Mouse (Mus musculus) forebrain, postnatal 0 days (tissue): ENCODE results near the gene Wdfy4. TPM values are rescaled to one million over a fixed set of nuclear protein-coding genes. Genes with fewer than 3 reads are reported as not detected.

Source experiments
- ATAC-seq: fragments of 200-750 bp; cut with Nextera tagmentation; 2 replicates; pipeline ENCODE4 v1.8.0; 2017; ENCODE audit warnings: mild to moderate bottlenecking, moderate library complexity
- DNase-seq: peaks from one replicate; pipeline ENCODE4 v3.0.0-alpha.2; 2015
- H3K27ac ChIP-seq: fragments of 300-500 bp; sonication (generic); 2 replicates; pipeline ENCODE4 v1.5.1; 2014; ENCODE audit warnings: low read depth, mild to moderate bottlenecking, antibody characterized with exemption, low read length, moderate library complexity, mixed read lengths
- H3K27me3 ChIP-seq: fragments of 300-500 bp; sonication (generic); 2 replicates; pipeline ENCODE4 v1.6.1; 2014; ENCODE audit warnings: mild to moderate bottlenecking, low read length, mixed read lengths; ENCODE audit not compliant: insufficient read depth
- H3K36me3 ChIP-seq: fragments of 300-500 bp; sonication (generic); 2 replicates; pipeline ENCODE4 v1.6.1; 2014; ENCODE audit warnings: mild to moderate bottlenecking, moderate library complexity; ENCODE audit not compliant: insufficient read depth
- H3K4me1 ChIP-seq: fragments of 300-500 bp; sonication (generic); 2 replicates; pipeline ENCODE4 v1.6.1; 2014; ENCODE audit warnings: antibody characterized with exemption; ENCODE audit not compliant: insufficient read depth
- H3K4me2 ChIP-seq: fragments of 300-500 bp; sonication (generic); 2 replicates; pipeline ENCODE4 v1.6.1; 2014; ENCODE audit warnings: low read depth, mild to moderate bottlenecking, moderate library complexity
- H3K4me3 ChIP-seq: fragments of 300-500 bp; sonication (generic); 2 replicates; pipeline ENCODE4 v1.5.1; 2014; ENCODE audit warnings: low read depth, low read length, mixed read lengths
- H3K9ac ChIP-seq: fragments of 300-500 bp; sonication (generic); 2 replicates; pipeline ENCODE4 v1.6.1; 2014; ENCODE audit warnings: mild to moderate bottlenecking
- H3K9me3 ChIP-seq: fragments of 300-500 bp; sonication (generic); 2 replicates; pipeline ENCODE4 v1.6.1; 2016; ENCODE audit warnings: low read length
- CTCF ChIP-seq: sonication (generic); IDR thresholded peaks from 2 replicates; pipeline ENCODE4 v1.5.1; 2016; ENCODE audit warnings: antibody characterized with exemption, control low read depth, low read depth
- WGBS: fragments of 180-500 bp; shearing (Covaris S2); extraction: QIAGEN DNeasy Blood & Tissue Kit; methylation state at CpG from one replicate; pipeline ENCODE4 v1.1.7; 2014; 5-methylcytosine and 5-hydroxymethylcytosine counted together
- polyA plus RNA-seq: library from polyadenylated mRNA; unstranded; fragments of >200 nt; fragmentation: Nextera tagmentation; extraction: Ambion mirVana; gene quantifications from 2 replicates; pipeline ENCODE4 v1.2.1, GENCODE M21; 2015
- total RNA-seq: library from RNA; depleted of rRNA; stranded (reverse); fragments of >200 nt; gene quantifications from 2 replicates; pipeline ENCODE4 v1.2.3, GENCODE M21; 2014

Gene Wdfy4
- total and polyA plus RNA-seq, 2 experiments from 2014 or later = 0.33 to 0.52 TPM

DNA sequence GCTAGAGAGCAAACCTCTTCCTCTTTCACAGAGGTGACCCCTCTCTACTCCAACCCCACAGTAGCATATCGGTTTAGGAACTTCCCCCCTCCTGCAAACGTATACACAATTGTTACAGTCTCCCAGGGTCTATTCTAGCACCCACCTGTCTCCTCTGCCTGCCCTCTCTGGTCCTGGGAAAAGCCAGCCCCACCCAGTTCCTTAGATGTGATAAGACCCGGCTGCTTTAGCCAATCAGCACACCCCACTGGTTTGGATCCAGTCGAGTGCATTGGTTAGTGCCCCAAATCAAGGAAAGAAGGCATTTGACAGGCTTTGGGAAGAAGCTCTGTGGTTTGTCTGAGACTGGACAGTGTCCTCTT is 29.4 kb upstream of the Wdfy4 start:
- Histone ChIP-seq H3K9ac (no peak overlapping the region), H3K4me2 (no peak overlapping the region), H3K36me3 (no peaks in the 10 kb centered on the region), H3K9me3 (no peaks in the 10 kb centered on the region), H3K27ac (no peak overlapping the region), H3K4me3 (no peak overlapping the region), H3K4me1 (no peaks in the 10 kb centered on the region), H3K27me3 (no peaks in the 10 kb centered on the region)
- ATAC-seq (no peak), DNase-seq (no peak)
- 24% methylated on average over 4 of the region's 4 CpGs for WGBS
- no peak for TF ChIP-seq CTCF

DNA sequence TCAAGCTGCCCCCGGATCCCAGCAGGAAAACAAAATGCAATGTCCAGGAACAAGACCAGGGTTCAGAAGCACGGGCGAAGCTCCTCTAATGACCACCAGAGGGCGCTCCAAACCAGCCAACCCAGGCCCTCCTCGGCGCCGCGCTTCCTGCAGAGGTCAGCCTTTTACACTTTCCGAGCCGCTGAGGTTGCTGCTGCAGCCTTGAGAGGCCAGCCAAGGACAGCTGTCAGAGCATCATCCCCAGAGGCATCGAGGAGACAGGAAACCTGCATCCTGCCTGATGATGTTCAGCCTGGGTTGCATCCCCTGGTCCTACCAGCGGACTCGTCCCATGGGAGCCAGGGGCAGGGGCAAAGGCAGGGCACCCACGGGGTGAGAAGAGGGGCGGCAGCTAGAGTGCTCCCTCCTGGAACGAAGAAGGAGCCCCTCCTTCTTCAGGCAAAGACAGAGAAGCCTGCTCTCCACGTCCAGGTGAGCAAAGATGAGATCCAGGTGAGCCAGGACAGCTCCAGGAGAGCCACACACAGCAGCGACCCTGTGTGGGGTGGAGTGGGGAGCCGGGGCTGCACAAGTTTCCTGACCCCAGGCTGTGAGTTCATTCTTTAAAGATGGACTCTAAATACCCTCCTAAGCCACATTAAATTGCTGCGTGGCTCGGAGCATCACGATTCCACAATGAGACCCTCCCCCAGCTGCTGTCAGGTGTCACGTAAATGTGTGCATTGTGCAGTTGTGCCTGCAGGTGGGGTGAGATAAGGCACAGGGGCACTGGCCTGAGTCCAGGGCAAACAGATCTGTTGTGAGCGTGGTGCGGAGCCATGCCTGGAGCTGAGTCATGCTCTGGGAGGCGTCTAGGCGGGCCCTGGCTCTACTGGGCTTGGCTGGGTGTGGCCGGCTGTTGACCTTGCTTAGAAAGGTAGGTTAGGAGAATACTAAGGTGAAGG is 28.8 kb upstream of the Wdfy4 start, which contains the start of gene Arhgap22:
Gene Arhgap22 (plus strand): TSS at position 204 of the 944 bp plus-strand sequence.
- DNase-seq = peak; percentile 89
- 0 out of 2 replicates have a peak within 1 kb of the TSS, but pooled peaks have one; percentile 6 for H3K9ac ChIP-seq
- no peaks in the 10 kb centered on the region for H3K27me3 ChIP-seq
- WGBS = 19% methylated on average over 28 of the region's 28 CpGs
- no peak within 1 kb of the TSS for H3K27ac ChIP-seq
- H3K4me3 ChIP-seq = peak within 1 kb of the TSS; percentile 11; the same call in 1 of the 2 replicates
- H3K4me2 ChIP-seq = peak within 1 kb of the TSS; percentile 48
- peak; percentile 88 for ATAC-seq
- no peaks in the 10 kb centered on the region for H3K4me1 ChIP-seq
- no peaks in the 10 kb centered on the region for H3K9me3 ChIP-seq
- TF ChIP-seq CTCF = peak; percentile 100
- no peaks in the 10 kb centered on the region for H3K36me3 ChIP-seq

DNA sequence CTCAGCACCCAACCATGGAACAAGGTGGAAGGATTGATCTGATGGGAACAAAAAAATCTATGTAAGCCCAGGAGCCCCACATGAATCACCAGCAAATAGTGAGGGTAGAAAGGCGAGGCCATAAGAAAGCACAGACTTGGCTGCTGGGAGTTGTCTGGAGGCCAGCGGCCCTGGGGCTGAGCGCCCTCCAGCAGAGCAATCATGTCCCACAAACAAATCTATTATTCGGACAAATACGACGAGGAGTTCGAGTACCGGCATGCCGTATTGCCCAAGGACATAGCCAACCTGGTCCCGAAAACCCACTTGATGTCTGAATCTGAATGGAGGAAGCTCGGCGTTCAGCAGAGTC is 27.6 kb upstream of the Wdfy4 start:
- Histone ChIP-seq H3K4me3 (no peak overlapping the region), H3K9ac (no peak overlapping the region), H3K4me1 (no peaks in the 10 kb centered on the region), H3K4me2 (no peak overlapping the region), H3K27me3 (no peaks in the 10 kb centered on the region), H3K27ac (no peak overlapping the region), H3K9me3 (no peaks in the 10 kb centered on the region), H3K36me3 (no peaks in the 10 kb centered on the region)
- DNase-seq (no peak), ATAC-seq (no peak)
- 90% methylated on average over 12 of the region's 12 CpGs for WGBS
- TF ChIP-seq CTCF = no peak

DNA sequence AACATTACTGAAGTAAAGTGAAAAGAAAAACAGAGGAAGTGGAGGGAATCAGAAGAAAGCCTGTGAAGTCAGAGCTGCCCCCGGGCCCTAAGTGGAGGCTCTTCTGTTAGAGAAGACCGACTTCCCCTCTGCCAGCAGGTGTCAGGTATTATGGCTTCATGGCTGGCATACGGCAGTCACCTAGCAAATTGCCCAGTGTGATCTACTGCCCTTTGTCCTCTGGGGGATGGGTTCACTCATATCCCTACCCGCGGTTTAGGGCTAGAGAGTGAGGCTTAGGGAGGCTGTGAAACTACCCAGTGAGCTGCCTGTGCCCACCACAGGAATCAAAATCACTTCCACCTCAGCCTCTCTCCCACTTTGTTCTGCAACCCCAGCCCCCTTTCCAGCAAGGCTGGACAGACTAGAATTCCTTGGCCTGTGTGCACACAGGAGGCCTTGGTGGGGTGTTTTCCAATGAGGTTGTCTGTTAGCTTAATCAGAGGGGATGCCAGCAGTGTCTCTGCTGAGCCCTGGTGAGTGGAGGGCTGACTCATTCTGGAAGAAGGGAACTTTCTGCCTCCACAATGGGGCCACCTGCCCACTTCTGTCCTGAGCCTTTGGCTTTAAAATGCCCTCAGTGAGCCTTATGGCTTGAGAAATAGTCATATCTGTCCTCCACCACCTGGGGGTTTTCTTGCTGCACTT is 27.1 kb upstream of the Wdfy4 start:
- Histone ChIP-seq H3K27me3 (no peaks in the 10 kb centered on the region), H3K36me3 (no peaks in the 10 kb centered on the region), H3K9ac (no peak overlapping the region), H3K4me2 (no peak overlapping the region), H3K9me3 (no peaks in the 10 kb centered on the region), H3K4me3 (no peak overlapping the region), H3K4me1 (no peaks in the 10 kb centered on the region), H3K27ac (no peak overlapping the region)
- ATAC-seq = no peak
- 75% methylated on average over 5 of the region's 5 CpGs for WGBS
- TF ChIP-seq CTCF = no peak
- no peak for DNase-seq

DNA sequence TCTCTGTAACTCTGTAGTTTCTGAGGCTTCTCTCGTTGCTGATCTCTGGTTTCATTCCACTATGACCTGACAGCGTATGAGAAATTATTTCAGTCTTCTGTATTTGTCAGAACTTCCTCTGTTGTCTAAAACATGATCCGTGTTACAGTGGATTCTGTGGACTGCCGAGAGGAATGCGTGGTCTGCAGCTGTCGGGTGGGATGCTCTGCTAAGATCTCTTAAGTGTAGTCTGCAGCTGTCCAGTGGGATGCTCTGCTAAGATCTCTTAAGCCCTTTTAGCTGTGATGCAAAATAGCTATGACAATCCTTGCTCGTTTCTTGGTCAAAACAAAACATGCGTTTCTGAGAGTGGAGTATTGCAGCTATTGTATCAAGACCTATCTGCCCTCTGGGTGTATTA is 25.5 kb upstream of the Wdfy4 start:
- H3K9ac ChIP-seq = no peak overlapping the region
- 80% methylated on average over 8 of the region's 8 CpGs for WGBS
- no peaks in the 10 kb centered on the region for H3K4me1 ChIP-seq
- H3K36me3 ChIP-seq = no peaks in the 10 kb centered on the region
- no peak overlapping the region for H3K4me3 ChIP-seq
- no peak overlapping the region for H3K4me2 ChIP-seq
- H3K9me3 ChIP-seq = no peaks in the 10 kb centered on the region
- TF ChIP-seq CTCF = no peak
- H3K27me3 ChIP-seq = no peaks in the 10 kb centered on the region
- ATAC-seq (no peak), DNase-seq (no peak)
- no peak overlapping the region for H3K27ac ChIP-seq

DNA sequence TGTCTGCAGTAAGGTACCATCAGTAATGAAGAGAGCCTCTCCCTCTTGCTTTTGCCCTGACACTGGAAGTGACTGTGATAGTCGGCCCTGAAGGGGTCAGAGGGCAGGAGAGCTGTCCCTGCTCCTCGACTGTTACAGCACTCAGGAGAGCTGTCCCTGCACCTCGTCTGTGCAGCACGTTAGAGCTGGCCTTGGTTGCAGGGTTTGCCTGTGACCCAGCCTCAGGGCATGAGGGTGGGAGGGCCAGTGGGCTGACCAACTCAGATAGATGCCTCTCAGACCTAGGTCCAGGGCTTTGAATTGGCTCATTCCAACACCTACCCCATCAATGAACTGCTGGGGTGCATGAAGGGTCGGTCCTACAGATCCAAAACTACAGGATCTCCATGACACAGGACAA is 23.0 kb upstream of the Wdfy4 start:
- 52% methylated on average over 5 of the region's 5 CpGs for WGBS
- no peaks in the 10 kb centered on the region for H3K27me3 ChIP-seq
- H3K9me3 ChIP-seq = no peaks in the 10 kb centered on the region
- no peaks in the 10 kb centered on the region for H3K36me3 ChIP-seq
- H3K27ac ChIP-seq = no peak overlapping the region
- ATAC-seq = no peak
- no peak overlapping the region for H3K4me3 ChIP-seq
- TF ChIP-seq CTCF = no peak
- H3K4me2 ChIP-seq = no peak overlapping the region
- no peaks in the 10 kb centered on the region for H3K4me1 ChIP-seq
- DNase-seq = no peak
- no peak overlapping the region for H3K9ac ChIP-seq

DNA sequence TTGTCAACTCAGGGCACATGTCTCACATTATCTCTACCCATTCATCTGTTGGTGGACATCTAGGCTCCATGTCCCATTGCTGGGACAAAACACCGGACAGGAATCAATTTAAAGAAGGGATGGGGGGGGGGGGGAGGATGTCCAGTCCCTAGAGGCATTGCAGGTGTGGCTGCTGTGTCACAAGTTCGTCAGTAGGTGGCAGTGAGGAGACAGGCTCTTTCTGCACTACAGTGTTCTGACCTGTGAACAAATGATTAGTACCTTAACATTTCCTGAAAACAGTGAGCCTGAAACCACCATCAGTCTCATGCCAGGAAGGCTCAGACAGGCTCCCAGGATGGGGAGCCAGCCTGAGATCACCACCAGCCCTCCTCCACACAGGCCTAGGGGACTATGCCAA is 21.7 kb upstream of the Wdfy4 start:
- Histone ChIP-seq H3K4me2 (no peak overlapping the region), H3K4me1 (no peaks in the 10 kb centered on the region), H3K36me3 (no peaks in the 10 kb centered on the region), H3K4me3 (no peak overlapping the region), H3K27me3 (no peaks in the 10 kb centered on the region), H3K27ac (no peak overlapping the region), H3K9me3 (no peaks in the 10 kb centered on the region), H3K9ac (no peak overlapping the region)
- peak; percentile 59 for TF ChIP-seq CTCF
- ATAC-seq (no peak), DNase-seq (no peak)
- WGBS = 27% methylated on average over 2 of the region's 2 CpGs
